Mouse (Mus musculus): Measurements from ENCODE around the gene Hsd17b2. TPM values are rescaled to one million over a fixed set of nuclear protein-coding genes. Genes with fewer than 3 reads are reported as not detected.
"Not testable (repeated sequence)": the region's sequence is repeated elsewhere in the genome, so short reads cannot be mapped to it uniquely, and the experiment has no call there.

Gene Hsd17b2
- polyA plus RNA-seq, 1 experiment from 2014 or later = not detected

DNA sequence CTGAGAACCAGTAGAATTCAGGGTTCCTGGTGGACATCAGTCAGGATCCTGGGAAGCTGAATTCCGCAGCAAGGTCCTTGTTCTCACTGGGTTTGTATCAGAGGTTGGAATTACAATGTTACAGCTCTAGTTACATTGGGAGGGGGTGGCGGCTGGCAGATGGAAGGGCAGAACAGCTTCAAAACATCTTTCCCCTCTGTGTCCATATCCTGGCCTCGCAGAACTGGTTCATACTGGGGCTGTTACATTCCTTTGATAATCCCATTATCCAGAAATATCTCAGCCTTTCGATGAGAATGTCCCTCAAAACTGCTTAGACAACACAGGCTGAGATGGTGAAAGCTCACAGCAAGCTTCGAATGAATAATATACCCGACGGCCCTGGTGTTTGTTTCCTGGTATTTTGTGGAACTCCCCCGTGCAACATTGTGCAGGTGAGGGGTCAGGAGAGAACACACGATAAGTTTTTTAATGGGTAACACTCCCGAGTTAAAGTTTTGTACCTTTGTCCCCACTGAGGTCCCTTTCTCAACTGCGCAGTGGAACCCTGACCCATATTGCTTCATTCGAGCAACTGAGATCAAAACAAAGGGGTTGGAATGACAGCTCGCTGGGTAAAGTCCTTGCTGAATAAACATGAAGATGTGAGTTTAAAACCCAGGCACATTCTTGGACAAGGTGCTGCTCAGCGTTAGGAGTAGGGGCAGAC is 16.6 kb downstream of the Hsd17b2 start:
- 71% methylated on average over 14 of the region's 14 CpGs for WGBS
- no peaks in the 10 kb centered on the region for H3K27me3 ChIP-seq
- no peak overlapping the region for H3K27ac ChIP-seq
- no peaks in the 10 kb centered on the region for H3K36me3 ChIP-seq
- no peak overlapping the region for H3K4me2 ChIP-seq (replicated peaks)
- no peak for ATAC-seq (ENCODE audit: insufficient number of reproducible peaks, insufficient read depth, low FRiP score, low TSS enrichment)
- no peak overlapping the region for H3K4me3 ChIP-seq
- H3K4me1 ChIP-seq = no peaks in the 10 kb centered on the region
- no peaks in the 10 kb centered on the region for H3K9me3 ChIP-seq
- no peak overlapping the region for H3K9ac ChIP-seq

GRCm38 (mm10) chr8:117726467-117726866 is 24.8 kb downstream of the Hsd17b2 start:
- Histone ChIP-seq H3K36me3 (no peaks in the 10 kb centered on the region), H3K4me3 (no peak overlapping the region), H3K4me1 (no peaks in the 10 kb centered on the region), H3K4me2 (replicated peaks) (no peak overlapping the region), H3K9me3 (no peaks in the 10 kb centered on the region), H3K27ac (no peak overlapping the region), H3K9ac (no peak overlapping the region), H3K27me3 (no peaks in the 10 kb centered on the region)
- ATAC-seq (ENCODE audit: insufficient number of reproducible peaks, insufficient read depth, low FRiP score, low TSS enrichment) = no peak
- 54% methylated on average over 7 of the region's 7 CpGs for WGBS

DNA sequence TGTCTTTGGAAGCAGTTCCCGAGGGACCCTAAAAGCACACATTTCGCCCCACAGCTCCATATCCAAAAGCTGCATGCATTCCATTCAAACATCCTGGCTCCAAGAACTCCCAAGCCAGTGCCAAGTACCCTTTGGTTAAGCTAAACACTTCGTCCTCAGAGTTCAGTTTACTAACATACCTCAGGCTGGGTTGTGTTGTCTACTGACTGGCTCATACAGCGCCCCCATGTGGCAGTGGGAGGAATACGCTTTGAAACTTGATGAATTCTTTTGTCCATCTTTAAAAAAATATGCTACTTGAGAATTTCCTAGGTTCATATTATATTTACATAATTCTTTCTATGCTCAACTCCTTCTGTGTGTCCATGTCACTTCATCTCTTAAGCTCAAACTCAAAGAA is 25.9 kb downstream of the Hsd17b2 start:
- no peaks in the 10 kb centered on the region for H3K4me1 ChIP-seq
- H3K4me2 ChIP-seq (replicated peaks) = no peak overlapping the region
- no peaks in the 10 kb centered on the region for H3K36me3 ChIP-seq
- H3K4me3 ChIP-seq = no peak overlapping the region
- no peak overlapping the region for H3K27ac ChIP-seq
- no peaks in the 10 kb centered on the region for H3K27me3 ChIP-seq
- no peak for ATAC-seq (ENCODE audit: insufficient number of reproducible peaks, insufficient read depth, low FRiP score, low TSS enrichment)
- no peaks in the 10 kb centered on the region for H3K9me3 ChIP-seq
- WGBS = 62% methylated on average over 5 of the region's 5 CpGs
- no peak overlapping the region for H3K9ac ChIP-seq

GRCm38 (mm10) chr8:117728234-117728633 is 26.5 kb downstream of the Hsd17b2 start:
- H3K36me3 ChIP-seq = no peaks in the 10 kb centered on the region

GRCm38 (mm10) chr8:117730980-117731379 is 29.3 kb downstream of the Hsd17b2 start:
- Histone ChIP-seq H3K27ac (no peak overlapping the region), H3K4me2 (replicated peaks) (no peak overlapping the region), H3K27me3 (no peaks in the 10 kb centered on the region), H3K9me3 (no peaks in the 10 kb centered on the region), H3K4me3 (no peak overlapping the region), H3K36me3 (no peaks in the 10 kb centered on the region), H3K9ac (no peak overlapping the region), H3K4me1 (no peaks in the 10 kb centered on the region)
- WGBS = 52% methylated on average over 10 of the region's 10 CpGs
- 0 out of 2 replicates have a peak, but pooled peaks have one; percentile 10 for ATAC-seq (ENCODE audit: insufficient number of reproducible peaks, insufficient read depth, low FRiP score, low TSS enrichment)

More at GRCm38 (mm10) chr8:117728234-117728633, 26.5 kb downstream of the Hsd17b2 start:
- WGBS = 79% methylated on average over 4 of the region's 4 CpGs
- no peak overlapping the region for H3K27ac ChIP-seq
- no peak for ATAC-seq (ENCODE audit: insufficient number of reproducible peaks, insufficient read depth, low FRiP score, low TSS enrichment)
- H3K4me3 ChIP-seq = no peak overlapping the region
- H3K27me3 ChIP-seq = no peaks in the 10 kb centered on the region
- no peak overlapping the region for H3K4me2 ChIP-seq (replicated peaks)
- no peak overlapping the region for H3K9ac ChIP-seq
- no peaks in the 10 kb centered on the region for H3K9me3 ChIP-seq
- H3K4me1 ChIP-seq = no peaks in the 10 kb centered on the region

DNA sequence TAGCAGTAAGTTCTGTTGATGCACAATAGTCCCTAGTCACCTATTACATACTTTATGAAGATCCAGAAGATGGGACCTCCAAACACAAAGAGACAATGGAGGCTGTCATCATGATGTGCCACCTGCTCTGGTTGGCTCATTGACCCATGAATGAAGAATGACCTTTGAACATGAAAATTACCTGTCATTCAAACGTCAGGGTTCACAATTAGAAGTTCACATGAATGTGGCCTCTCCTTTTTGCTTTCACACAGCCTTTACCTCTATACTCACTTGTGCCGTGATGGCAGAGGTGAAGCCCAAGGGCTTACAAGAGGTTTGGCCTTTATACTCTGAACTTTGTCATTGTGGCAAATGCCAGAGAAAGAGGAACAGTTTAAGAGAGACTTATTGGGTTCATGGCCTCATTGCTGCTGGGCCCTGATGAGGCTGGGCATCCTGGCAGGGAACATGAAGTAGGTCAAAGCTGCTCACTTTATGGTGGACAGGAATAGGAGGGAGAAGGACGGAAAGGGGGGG is 35.0 kb downstream of the Hsd17b2 start:
- Histone ChIP-seq H3K4me1 (no peaks in the 10 kb centered on the region), H3K27ac (no peak overlapping the region), H3K9ac (no peak overlapping the region), H3K36me3 (no peaks in the 10 kb centered on the region), H3K27me3 (no peaks in the 10 kb centered on the region), H3K4me3 (no peak overlapping the region), H3K9me3 (no peaks in the 10 kb centered on the region), H3K4me2 (replicated peaks) (no peak overlapping the region)
- 74% methylated on average over 3 of the region's 3 CpGs for WGBS
- no peak for ATAC-seq (ENCODE audit: insufficient number of reproducible peaks, insufficient read depth, low FRiP score, low TSS enrichment)

- not testable (repeated sequence) for H3K4me2 ChIP-seq (replicated peaks); H3K4me3 ChIP-seq; H3K9me3 ChIP-seq; H3K27ac ChIP-seq; H3K9ac ChIP-seq; H3K27me3 ChIP-seq; H3K4me1 ChIP-seq; H3K36me3 ChIP-seq; ATAC-seq (ENCODE audit: insufficient number of reproducible peaks, insufficient read depth, low FRiP score, low TSS enrichment)
- 92% methylated on average over 1 of the region's 1 CpGs for WGBS
Measured at GRCm38 (mm10) chr8:117738206-117738605, 36.5 kb downstream of the Hsd17b2 start.

DNA sequence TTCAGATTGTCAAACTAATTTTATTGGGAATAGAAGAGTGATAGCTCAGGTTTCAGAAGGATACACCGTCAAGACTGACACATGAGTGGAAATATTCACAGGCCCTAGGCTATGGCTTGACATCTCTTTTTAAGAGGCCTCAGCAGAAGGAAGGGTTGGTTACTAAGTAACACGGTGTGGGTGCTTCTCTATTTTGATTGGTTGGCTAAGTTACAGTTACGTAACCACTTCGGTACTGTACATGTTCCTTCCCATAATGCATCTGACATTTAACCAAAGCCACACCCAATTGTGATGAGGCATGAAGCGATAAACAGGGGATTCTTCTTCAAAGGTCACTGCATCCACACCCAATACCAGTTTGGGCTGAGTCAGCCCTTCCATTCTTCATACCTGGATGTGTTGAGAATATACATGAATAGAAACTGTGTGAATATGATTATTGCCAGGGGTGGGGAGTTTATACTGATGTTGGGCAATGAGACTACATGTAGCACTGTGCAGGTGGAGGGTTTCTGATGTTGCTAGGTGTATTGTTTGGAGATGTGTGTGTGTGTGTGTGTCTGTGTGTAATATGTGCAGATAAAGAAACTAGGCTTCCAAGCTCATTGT is 38.8 kb downstream of the Hsd17b2 start:
- Histone ChIP-seq H3K4me1 (no peaks in the 10 kb centered on the region), H3K9me3 (no peaks in the 10 kb centered on the region), H3K27me3 (no peaks in the 10 kb centered on the region), H3K9ac (no peak overlapping the region), H3K4me3 (no peak overlapping the region), H3K27ac (no peak overlapping the region), H3K4me2 (replicated peaks) (no peak overlapping the region), H3K36me3 (no peaks in the 10 kb centered on the region)
- no peak for ATAC-seq (ENCODE audit: insufficient number of reproducible peaks, insufficient read depth, low FRiP score, low TSS enrichment)
- WGBS = 82% methylated on average over 5 of the region's 5 CpGs

DNA sequence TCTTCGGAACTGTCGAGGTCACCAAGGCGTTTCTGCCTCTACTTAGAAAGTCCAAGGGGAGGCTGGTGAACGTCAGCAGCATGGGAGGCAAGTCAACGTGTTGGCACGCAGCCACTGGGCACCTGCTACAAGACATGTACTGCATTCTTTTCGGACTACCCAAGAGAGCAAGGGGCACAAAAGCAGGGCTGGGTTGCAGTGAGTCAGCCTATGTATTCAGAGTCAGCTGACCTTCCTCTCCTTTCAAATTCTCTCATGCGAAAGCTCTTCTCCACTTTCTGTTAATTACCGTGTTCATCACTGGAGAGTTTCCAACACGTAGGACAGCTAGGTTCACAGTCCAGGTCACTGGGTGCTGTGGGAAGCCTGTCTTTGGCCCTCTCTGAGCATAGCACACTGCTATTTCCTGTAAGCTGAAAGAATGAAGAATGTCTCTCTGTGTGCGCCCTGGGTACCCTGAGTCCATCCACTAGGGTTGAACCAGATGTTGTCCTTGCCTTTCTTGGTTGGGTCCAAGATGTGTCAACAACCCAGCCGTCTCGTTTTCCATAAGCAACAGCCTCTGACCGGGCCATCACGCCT is 40.8 kb downstream of the Hsd17b2 start:
- H3K4me3 ChIP-seq = no peak overlapping the region
- no peaks in the 10 kb centered on the region for H3K9me3 ChIP-seq
- H3K4me2 ChIP-seq (replicated peaks) = no peak overlapping the region
- WGBS = 78% methylated on average over 15 of the region's 15 CpGs
- no peaks in the 10 kb centered on the region for H3K27me3 ChIP-seq
- H3K4me1 ChIP-seq = no peaks in the 10 kb centered on the region
- no peak overlapping the region for H3K9ac ChIP-seq
- ATAC-seq (ENCODE audit: insufficient number of reproducible peaks, insufficient read depth, low FRiP score, low TSS enrichment) = no peak
- no peaks in the 10 kb centered on the region for H3K36me3 ChIP-seq
- no peak overlapping the region for H3K27ac ChIP-seq

GRCm38 (mm10) chr8:117746651-117747050 is 44.9 kb downstream of the Hsd17b2 start:
- 89% methylated on average over 5 of the region's 5 CpGs for WGBS
- no peak for ATAC-seq (ENCODE audit: insufficient number of reproducible peaks, insufficient read depth, low FRiP score, low TSS enrichment)
- H3K4me2 ChIP-seq (replicated peaks) = no peak overlapping the region

DNA sequence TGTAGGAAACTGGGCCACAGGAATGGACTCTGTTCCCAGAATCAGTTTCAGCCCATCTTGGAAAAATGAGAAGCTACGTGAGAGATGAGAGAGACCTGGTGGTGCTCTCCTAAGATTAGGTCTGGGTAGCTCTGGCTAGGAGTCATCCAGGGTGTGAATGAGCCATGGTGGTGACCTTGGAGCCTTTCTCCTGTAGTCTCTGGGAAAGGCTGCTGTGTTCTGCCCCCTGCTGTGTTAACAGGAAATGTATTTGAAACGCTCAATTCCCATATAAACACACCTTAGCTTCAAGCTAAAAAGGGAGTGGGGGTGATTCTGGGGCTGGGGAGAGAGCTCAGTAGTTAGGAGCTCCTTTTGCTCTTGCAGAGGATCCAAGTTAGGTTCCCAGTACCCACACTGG is 45.7 kb downstream of the Hsd17b2 start:
- H3K9me3 ChIP-seq = no peaks in the 10 kb centered on the region
- ATAC-seq (ENCODE audit: insufficient number of reproducible peaks, insufficient read depth, low FRiP score, low TSS enrichment) = no peak
- no peak overlapping the region for H3K4me2 ChIP-seq (replicated peaks)
- no peak overlapping the region for H3K27ac ChIP-seq
- no peaks in the 10 kb centered on the region; the same call in 1 of the 2 replicates for H3K4me1 ChIP-seq
- no peak overlapping the region for H3K9ac ChIP-seq
- no peaks in the 10 kb centered on the region for H3K36me3 ChIP-seq
- no peaks in the 10 kb centered on the region for H3K27me3 ChIP-seq
- WGBS = 48% methylated on average over 2 of the region's 2 CpGs
- H3K4me3 ChIP-seq = no peak overlapping the region

More at GRCm38 (mm10) chr8:117746651-117747050, 44.9 kb downstream of the Hsd17b2 start:
- Histone ChIP-seq H3K9ac (no peak overlapping the region), H3K27me3 (no peaks in the 10 kb centered on the region), H3K4me3 (no peak overlapping the region), H3K36me3 (no peaks in the 10 kb centered on the region), H3K4me1 (no peaks in the 10 kb centered on the region; the same call in 1 of the 2 replicates), H3K27ac (no peak overlapping the region), H3K9me3 (no peaks in the 10 kb centered on the region)
